Mouse (Mus musculus): ENCODE results near the gene Mosmo. TPM values are rescaled to one million over a fixed set of nuclear protein-coding genes. Genes with fewer than 3 reads are reported as not detected.
"Not testable (repeated sequence)": the region's sequence is repeated elsewhere in the genome, so short reads cannot be mapped to it uniquely, and the experiment has no call there.

The Mosmo gene
- total RNA-seq, 2 experiments from 2014 or later: 25.6 to 31.3 TPM

DNA sequence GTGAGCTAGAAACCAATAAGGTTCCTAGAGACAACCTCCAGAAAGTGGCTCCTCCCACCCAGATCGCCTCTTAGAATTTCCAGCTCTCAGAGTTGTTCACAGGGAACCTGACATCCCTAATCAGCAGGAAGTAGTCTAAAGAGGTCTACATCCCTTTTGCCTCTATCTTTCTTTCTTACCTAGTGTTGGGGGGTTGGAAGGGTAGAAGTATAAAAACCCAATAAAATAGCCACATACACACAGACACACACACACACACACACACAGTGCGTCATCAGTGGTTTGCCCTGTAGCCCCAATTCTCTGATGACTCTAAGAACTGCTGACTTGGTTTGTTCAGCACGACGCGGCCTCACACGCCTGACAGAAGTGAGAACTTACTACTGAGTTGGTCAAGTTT, 22.2 kb downstream of the Mosmo start:
- no peak for DNase-seq (ENCODE audit: low spot score in 2 of 2)

DNA sequence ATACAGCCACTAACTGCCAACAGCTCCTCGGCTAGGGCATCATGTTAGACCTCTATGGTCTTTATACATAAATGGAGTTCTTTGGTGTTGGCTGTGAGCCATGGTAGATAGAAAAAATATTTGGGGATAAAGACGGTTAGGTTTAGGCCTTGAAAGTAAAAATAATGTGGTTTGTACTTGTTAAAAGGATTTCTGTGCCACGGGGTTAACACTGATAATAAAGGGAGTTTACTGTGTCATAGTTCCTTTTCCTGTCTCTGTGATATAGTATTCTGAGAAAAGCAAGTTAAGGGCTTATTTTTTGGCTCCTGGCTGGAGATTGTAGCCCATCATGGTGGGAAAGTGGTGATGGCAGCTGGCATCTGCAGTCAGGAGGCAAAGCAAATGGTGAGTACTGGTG, 26.5 kb downstream of the Mosmo start:
- DNase-seq (ENCODE audit: low spot score in 2 of 2): no peak

DNA sequence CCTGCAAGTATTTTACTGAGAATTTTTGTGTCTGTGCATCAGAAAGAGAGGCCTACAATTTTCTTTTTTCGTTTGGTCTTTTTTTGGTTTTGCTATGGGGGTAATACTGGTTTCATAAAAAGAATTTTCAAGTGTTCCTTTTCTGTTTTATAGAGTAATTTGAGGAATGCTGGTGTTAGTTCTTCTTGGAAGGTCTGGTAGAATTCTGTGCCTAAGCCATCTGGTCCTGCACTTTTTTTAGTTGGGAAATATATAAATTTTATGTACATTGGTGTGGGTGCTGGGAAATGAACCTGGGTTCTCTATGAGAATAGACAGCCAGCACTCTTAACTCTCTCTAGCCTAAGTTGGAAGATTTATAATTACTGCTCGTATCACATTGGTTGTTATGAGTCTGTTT, 34.7 kb downstream of the Mosmo start:
- DNase-seq (ENCODE audit: low spot score in 2 of 2): no peak

DNA sequence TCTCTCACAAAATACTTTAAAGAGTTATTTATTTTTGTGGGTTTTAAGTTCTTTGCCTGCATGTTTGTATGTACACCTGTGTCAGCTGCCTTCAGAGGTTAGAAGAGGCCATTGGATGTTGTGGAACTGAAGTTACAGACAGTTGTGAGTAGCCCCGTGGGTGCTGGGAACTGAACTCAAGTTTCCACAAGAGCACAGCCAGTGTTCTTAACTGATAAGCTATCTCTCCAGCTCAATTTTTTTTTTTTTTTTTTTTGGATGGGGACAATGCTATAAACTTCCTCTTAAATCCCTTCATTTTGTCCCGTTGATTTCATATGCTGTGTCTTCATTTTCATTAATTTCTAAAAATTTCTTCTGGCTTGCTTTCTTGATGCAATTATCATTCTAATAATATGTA, 35.8 kb downstream of the Mosmo start:
- no peak for DNase-seq (ENCODE audit: low spot score in 2 of 2)

DNA sequence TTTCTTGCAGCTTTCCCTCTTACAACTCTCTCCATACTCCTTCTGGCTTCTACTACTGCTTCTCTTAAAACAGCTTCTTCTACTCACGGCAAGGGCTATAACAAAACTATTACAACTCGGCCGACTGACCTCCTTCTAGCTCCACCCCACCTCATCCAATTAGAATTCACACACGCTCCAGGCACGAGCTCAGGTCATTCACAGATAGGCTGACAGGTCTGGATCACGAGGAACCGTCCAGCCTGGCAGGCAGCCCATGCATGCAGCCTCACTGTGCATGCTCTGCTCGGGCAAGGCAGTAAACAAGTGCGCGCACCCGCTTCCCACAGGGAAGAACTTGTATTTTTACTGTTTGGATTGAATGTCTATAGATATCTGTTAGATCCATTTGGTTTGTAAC, 36.5 kb downstream of the Mosmo start:
- DNase-seq (ENCODE audit: low spot score in 2 of 2): not testable (repeated sequence)

DNA sequence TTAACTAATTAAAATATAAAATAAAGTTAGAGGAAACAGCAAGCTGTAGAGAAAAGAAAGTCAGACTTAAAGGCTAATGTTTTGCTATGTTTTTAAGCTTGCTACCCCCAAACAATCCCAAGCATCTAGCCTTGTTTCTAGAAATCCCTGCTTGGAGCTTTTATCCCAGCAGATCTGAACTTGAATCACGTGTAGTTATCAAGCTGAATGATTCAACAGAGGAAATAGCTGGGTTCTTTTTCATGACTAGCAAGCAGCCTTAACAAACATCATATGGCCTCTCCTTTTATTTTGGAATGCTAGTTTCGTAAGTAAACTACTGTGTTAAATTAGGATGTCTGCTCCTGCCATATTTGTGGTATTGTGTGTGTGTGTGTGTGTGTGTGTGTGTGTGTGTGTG, 39.8 kb downstream of the Mosmo start:
- DNase-seq (ENCODE audit: low spot score in 2 of 2): no peak

DNA sequence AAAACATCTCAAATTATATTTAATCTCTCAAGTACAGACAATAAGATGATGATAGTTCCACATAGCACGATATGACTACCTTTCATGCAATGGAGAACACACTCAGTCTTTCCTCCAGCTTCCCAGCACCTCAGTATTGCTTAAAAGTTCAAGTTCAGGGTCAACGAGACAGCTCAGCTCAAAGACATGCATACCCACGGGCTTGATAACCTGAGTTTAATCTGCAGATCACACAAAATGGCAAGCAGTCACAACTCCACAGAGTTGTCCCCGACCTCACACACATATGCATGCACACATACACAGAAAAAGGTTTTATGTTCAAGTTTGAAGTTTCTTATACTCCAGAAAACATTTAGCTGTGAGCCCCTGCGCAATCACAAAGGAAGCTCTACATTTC, 43.6 kb downstream of the Mosmo start:
- no peak for DNase-seq (ENCODE audit: low spot score in 2 of 2)

DNA sequence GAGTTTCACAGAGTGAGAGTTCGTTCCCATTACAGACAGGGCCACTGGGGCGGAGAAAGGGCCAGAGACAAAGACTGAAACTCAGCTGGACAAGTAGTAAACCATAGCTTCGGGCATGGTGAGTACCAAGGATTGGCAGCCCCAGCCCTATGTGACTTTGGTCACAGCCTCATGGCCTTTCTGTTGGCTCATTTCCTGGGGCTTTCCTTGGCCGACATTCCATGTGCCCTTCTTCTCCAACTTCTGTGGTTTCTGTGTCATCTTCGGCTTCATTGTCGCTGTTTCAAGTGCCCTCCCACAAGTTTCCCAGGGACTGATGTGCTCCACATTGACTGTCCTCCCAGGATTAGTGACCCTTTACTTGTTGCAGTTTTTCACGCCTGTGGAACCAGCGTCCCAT, 44.0 kb downstream of the Mosmo start:
- no peak for DNase-seq (ENCODE audit: low spot score in 2 of 2)

DNA sequence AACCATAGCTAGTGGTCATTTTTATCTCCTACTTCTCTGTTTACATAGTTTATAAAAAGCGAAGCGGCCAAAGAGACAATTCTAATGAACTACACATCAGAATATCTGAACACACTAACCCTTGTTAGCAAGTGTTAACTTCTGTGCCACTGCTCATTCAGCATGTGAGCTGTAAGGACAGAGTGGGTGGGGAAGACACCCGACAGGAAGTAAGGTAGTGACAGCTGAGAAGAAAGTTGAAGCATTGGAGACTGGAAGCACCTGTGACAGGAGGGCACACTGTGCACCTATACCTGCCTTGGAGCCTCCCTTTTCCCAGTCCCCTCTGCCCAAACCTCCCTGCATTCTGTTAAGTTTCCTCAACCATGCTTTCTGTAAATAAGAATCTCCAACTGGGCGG, 44.6 kb downstream of the Mosmo start:
- no peak for DNase-seq (ENCODE audit: low spot score in 2 of 2)

DNA sequence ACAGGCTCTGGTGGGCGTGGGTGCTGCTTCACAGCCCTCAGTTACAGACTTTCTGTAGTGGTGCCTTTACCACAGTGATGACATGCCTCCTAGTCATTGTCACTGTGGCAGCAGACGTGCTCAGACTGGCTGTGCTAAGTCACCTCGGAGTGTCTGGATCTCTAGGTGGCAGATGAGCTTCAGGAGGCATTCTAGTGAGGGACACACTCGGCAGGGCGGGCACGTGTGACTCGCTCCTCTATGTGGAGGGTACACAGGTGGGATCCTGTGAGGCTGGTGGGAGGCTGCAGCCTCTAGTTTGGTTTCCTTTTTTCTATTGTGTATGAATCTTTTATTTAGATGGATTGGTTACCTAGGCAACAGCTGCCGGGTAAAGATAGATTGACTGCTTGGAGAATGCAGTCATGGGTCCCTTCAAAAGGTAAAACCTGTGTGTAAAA, 45.4 kb downstream of the Mosmo start:
- no peak for DNase-seq (ENCODE audit: low spot score in 2 of 2)

DNA sequence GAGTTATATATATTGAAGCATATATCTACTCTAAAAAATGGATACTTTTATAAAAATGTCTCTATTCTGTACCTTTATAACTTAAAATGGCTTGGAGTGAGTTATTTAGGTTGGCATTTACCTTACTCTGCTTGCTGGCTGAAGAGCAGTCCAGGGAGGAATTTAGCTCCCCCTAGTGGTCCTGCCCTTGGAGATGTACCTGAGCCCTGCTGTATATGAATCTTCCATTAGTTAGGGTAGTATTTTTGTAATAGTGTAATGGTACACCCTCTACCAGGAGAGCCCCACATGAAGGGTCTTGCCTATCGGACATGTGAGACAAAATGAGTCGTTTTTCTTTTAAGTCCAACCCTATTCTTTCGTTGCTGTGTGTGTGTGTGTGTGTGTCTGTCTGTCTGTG, 50.2 kb downstream of the Mosmo start:
- no peak for DNase-seq (ENCODE audit: low spot score in 2 of 2)

DNA sequence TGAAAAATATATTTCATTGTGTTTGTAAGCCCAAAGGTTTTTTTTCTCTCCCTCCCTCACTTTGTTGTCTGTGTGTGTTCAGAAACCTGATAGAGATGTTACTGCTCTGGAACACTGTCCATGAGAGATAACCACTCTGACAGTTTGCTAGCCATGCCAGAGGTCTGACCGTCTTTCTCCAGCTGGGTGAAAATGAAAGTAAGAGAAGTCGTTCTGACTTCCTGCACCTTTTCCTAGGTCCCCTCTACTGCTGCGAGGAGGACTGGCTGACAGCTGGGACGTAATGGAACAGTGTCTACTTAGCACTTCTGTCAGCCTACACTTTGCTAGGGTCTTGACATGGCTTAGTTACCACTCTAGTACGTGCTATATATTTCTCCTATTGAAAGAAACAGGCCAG, 52.2 kb downstream of the Mosmo start:
- DNase-seq (ENCODE audit: low spot score in 2 of 2): no peak

DNA sequence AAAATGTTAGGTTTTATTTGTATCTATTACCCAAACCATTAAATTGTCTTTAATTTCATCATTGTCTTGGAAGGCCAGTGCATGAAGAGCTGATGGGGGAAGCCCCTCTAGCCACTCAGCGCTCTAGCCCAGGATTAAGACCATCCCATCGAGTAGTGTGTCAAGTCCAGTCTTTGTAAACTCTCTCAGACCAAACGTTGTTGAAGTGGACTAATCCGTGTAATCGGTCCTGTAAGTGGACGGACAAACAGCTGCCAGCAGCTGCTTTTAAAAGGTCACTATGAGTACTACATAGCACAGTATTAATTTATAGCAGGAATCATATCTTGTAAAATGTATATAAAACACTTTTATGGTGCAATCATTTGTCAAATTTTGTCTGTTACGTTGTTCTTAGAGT, 55.5 kb downstream of the Mosmo start:
- no peak for DNase-seq (ENCODE audit: low spot score in 2 of 2)

DNA sequence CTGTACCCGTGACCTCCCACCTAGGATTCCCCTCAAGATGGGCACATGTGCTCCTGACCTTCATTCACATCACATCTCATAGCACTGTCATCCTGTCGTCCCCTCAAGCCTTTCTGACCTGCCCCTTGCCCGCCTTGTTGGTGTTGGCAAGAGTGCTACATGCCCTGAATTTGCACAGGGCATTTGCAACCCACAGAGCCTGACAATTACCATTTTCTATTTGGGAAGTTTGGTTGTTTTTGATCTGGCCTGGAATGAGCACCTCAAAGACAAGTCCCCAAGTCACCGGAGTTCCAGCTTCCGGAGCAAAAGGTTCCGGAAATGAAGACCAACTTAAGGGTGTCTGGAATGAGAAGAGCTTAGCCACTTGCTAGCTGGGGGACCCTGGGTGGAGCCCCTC, 61.6 kb downstream of the Mosmo start, which contains the start of gene Vwa3a:
Gene Vwa3a, plus strand, starts transcription at position 301 of the 400 bp plus-strand sequence.
- no peak for DNase-seq (ENCODE audit: low spot score in 2 of 2)

DNA sequence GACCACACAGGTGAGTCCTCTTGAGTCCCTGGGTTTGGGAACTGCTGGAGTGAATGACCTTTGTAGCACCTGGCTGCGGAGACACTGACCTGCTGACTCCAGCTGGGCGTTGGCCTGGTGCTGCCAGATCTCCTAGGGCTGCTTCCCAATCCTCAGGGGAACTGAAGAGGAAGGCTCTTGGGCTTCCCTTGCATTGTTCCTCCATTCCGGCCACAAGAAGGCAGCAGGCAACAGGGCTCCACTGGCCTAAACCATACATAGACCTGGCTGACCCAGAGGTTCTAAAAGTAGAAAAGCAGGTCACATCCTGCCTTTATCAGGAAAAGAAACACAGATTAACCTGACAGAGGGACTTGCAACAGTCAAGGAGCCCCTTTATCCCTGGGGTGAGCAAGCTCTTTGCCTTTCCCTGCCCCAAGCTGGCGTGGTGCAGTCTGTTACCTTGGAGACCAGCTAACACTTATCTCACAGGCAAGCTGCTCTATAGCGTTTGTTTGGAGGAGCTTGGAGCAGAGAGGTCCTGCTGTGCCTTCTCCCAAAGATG, 62.2 kb downstream of the Mosmo start:
- no peak for DNase-seq (ENCODE audit: low spot score in 2 of 2)

DNA sequence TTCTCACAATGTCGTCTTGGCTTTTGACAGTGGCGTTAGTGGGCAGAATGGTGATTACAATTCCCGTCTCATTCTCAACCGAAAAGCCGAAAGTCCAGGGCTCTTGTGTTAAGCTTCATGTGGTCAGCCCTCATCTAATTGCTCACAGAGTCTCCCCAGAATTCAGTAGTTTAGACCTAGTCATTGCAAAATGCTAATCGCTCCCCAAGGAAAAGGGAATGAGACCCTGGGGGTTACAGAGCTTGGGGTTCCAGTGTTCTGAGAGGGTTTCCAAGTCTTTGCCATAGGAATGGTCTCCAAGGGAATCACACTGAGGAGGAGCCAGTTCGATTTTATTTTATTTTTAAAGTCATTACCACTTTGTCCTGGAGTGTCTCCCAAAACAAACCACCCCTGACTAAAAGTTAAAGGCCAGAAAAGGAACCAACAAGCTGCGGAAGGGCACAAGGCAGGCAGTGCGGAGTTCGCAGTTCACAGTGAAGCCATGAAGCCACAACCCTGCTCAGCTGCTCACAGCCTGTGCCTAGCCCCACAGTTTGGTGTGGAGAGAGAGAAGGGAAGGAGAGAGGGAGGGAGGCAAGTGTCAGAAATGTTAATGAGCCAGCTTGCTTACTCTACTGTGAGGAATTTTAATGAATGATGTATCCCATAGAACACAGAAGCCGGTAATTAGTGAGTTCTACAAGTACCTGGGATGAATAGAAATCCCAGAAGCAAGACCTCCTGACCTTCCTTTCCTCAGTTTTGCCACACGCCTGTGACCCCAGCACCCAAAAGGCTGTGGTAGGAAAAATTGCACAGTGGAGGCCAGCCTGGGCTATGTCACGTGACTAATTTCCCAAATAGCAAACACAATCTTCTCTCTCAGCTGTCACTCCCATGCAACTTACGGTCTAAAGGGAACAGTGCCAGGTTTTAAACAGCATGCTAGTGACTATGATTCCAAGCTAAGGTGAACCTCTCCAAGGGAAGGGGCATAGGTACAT, 66.2 kb downstream of the Mosmo start:
- no peak for DNase-seq (ENCODE audit: low spot score in 2 of 2)

DNA sequence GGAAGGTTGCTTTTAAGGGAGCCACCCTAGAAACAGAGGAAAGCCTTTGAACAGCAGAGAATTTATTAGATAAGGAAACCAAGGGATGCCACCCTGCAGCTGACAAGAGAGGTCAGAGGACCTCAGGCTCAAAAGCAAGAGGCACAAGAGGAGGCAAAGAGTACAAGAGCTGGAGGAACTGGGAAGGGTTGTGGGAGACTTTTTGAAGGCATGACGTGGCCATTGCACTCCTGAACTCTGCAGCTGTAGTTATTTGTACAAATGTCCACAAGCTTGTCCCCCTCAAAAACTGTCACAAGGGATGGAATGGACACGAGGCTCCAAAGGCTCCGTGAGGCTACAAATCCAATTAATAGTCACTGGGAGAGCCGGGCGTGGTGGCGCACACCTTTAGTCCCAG, 67.2 kb downstream of the Mosmo start:
- no peak for DNase-seq (ENCODE audit: low spot score in 2 of 2)

DNA sequence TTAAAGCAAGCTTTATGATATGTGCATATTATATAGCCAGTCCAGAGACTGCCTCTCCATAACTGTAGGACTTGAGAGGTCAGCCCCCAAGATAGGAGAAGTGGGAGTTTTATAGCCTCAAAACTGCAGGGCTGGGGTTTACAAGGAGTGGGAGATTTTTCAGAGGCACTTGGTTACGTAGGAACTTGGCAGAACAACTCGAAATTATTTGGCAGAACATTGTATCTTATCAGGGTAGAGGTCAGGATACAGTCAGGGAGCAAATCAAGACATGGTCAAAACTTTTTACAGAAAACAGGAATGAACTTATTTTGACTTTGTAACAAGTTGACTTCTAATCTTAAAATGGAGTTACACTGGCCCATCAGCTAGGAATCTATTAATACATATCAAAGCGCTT, 68.6 kb downstream of the Mosmo start:
- DNase-seq (ENCODE audit: low spot score in 2 of 2): no peak

DNA sequence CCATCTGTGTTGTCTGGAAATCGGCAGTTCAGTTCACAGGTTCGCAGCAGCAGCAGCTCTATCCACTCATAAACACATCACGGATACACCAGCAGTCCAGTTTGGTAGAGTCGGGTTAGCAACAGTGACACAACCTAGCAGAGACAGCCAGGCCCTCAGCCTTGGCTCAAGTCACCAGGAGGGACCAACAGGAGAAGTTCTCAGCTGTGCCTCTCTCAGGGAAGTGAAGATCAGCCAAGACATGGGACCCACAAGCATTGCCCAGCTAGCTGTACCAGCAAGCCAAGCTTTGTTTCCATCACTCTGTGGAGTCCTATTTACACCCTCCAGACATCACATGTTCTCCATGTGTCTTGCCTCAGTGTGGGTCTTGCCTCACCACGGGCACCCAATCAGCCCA, 69.4 kb downstream of the Mosmo start:
- DNase-seq (ENCODE audit: low spot score in 2 of 2): no peak

DNA sequence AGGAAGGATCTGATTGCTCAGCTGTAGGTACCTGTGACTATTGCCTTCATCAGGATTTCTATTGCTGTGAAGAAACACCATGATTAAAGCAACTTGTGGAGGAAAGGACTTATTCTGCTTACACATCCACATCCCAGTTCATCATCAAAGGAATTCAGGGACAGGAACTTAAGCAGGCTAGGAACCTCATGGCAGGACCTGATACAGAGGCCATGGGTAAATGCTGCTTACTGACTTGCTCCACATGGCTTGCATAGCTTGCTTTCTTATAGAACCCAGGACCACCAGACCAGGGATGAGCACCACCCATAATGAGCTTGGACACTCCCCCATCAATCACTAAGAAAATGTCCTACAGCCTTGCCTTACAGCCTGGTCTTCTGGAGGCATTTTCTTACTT, 71.1 kb downstream of the Mosmo start:
- DNase-seq (ENCODE audit: low spot score in 2 of 2): no peak

DNA sequence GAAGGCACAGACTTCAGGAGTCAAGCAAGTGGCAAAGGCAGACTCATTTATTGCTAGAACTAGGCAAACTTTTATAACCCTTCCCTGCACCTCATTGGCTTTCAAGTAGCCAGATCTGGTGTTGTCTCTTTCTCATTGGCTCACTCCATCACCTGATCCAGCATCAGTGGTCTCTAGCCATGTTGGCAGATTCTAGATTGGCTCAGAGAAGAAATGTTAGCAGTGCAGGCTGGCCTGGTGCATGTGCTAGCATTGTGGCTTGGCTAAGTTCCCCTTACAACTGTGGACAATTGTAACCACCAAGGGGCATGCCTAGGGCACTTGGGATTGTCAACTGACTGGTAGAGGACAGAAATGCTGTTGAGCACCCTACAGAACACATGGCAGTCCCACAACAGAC, 73.9 kb downstream of the Mosmo start:
- no peak for DNase-seq (ENCODE audit: low spot score in 2 of 2)

DNA sequence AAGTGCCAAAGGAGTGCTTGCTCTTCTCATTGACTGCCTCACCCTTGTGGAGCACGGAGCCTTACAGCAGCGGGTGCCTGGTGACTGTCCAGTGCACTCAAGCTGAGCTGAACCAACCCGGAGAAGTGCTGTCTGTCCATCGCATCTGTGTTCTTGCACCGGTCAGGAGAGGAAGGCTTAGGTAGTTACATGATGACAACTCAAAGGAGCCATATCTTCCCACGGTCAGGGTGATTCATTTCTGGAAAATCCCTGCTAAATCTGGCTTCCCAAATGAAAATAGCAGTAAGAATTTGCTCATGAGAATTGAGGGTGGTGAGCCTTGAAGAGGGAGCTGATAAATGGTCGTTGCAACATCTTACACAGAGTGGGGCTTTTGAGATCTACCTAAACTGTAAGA, 74.5 kb downstream of the Mosmo start:
- DNase-seq (ENCODE audit: low spot score in 2 of 2): no peak

DNA sequence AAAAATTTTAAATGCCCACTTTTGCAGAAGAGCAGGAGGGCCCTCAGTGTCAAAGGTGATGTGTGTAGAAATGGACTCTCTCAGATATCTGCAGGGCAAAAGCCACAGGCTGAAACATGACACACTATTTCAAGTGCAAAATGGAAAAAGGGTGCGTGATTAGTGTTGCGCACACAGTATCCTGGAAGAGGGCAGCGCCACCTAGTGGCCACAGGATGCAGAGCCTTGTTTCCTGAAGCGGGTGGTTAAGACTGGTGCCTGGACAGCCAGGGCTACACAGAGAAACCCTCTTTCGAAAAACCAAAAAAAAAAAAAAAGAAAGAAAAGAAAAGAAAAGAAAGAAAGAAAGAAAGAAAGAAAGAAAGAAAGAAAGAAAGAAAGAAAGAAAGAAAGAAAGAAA, 77.3 kb downstream of the Mosmo start:
- peak; percentile 69 to 75 for DNase-seq (ENCODE audit: low spot score in 2 of 2)

All from gastrocnemius, postnatal 4 days (tissue).